Mouse (Mus musculus) frontal cortex, postnatal 25 days (tissue): ENCODE data around the gene Glcci1.

Experiments used
- DNase-seq, 2 experiments: peaks; one replicate each; pipeline ENCODE4 v3.0.0; 2022; ENCODE audit warnings: low spot score in 2 of 2

Glcci1 gene

GRCm38 (mm10) chr6:8509551-8509950 is at the start of gene Glcci1:
Glcci1 (plus strand) TSS chr6:8509600.
- peak in 1 of 2 experiments; percentile 50 for DNase-seq

GRCm38 (mm10) chr6:8462447-8462846 is 47.0 kb upstream of the Glcci1 start:
- DNase-seq, result no peak

- no peak for DNase-seq
Observed at GRCm38 (mm10) chr6:8465388-8465787, 44.0 kb upstream of the Glcci1 start.

- no peak for DNase-seq
Observed at GRCm38 (mm10) chr6:8465985-8466384, 43.4 kb upstream of the Glcci1 start.

- DNase-seq, result no peak
Observed at GRCm38 (mm10) chr6:8467667-8468337, 41.6 kb upstream of the Glcci1 start.

GRCm38 (mm10) chr6:8469918-8470317 is 39.5 kb upstream of the Glcci1 start:
- no peak for DNase-seq

- no peak for DNase-seq
Observed at GRCm38 (mm10) chr6:8472125-8472524, 37.3 kb upstream of the Glcci1 start.

- no peak for DNase-seq
Observed at GRCm38 (mm10) chr6:8472915-8473314, 36.5 kb upstream of the Glcci1 start.

- DNase-seq, result no peak
Observed at GRCm38 (mm10) chr6:8473498-8473897, 35.9 kb upstream of the Glcci1 start.

GRCm38 (mm10) chr6:8474316-8474715 is 35.1 kb upstream of the Glcci1 start:
- DNase-seq, result no peak

GRCm38 (mm10) chr6:8474820-8475219 is 34.6 kb upstream of the Glcci1 start:
- no peak for DNase-seq

- DNase-seq, result no peak
Observed at GRCm38 (mm10) chr6:8479176-8479575, 30.2 kb upstream of the Glcci1 start.

GRCm38 (mm10) chr6:8484437-8485275 is 24.7 kb upstream of the Glcci1 start:
- DNase-seq, result no peak

- no peak for DNase-seq
Observed at GRCm38 (mm10) chr6:8485414-8486175, 23.8 kb upstream of the Glcci1 start.

GRCm38 (mm10) chr6:8486391-8487043 is 22.9 kb upstream of the Glcci1 start:
- DNase-seq, result no peak

- no peak for DNase-seq
Observed at GRCm38 (mm10) chr6:8487044-8487853, 22.2 kb upstream of the Glcci1 start.

GRCm38 (mm10) chr6:8488249-8488648 is 21.2 kb upstream of the Glcci1 start:
- no peak for DNase-seq

GRCm38 (mm10) chr6:8489266-8489665 is 20.1 kb upstream of the Glcci1 start:
- DNase-seq, result no peak

GRCm38 (mm10) chr6:8489938-8490585 is 19.3 kb upstream of the Glcci1 start:
- DNase-seq, result no peak

- no peak for DNase-seq
Observed at GRCm38 (mm10) chr6:8492248-8492647, 17.2 kb upstream of the Glcci1 start.
